Mouse (Mus musculus) stomach, embryonic 15.5 days (tissue): Measurements from ENCODE around the gene Tmem178b. TPM values are rescaled to one million over a fixed set of nuclear protein-coding genes. Genes with fewer than 3 reads are reported as not detected.

Experiments
- ATAC-seq: fragments of 200-750 bp; cut with Nextera tagmentation; 2 replicates; pipeline ENCODE4 v1.8.0; 2017; ENCODE audit warnings: low read depth, moderate number of reproducible peaks, moderate TSS enrichment; ENCODE audit not compliant: insufficient read depth, low FRiP score
- H3K27ac ChIP-seq: fragments of 300-500 bp; sonication (generic); 2 replicates; pipeline ENCODE4 v1.5.1; 2015; ENCODE audit warnings: mild to moderate bottlenecking, inconsistent platforms
- H3K27me3 ChIP-seq: fragments of 300-500 bp; sonication (generic); replicated peaks from 2 replicates; pipeline ENCODE4 v1.6.1; 2015; ENCODE audit warnings: inconsistent platforms
- H3K36me3 ChIP-seq: fragments of 300-500 bp; sonication (generic); 2 replicates; pipeline ENCODE4 v1.6.1; 2015; ENCODE audit warnings: inconsistent platforms
- H3K4me1 ChIP-seq: fragments of 300-500 bp; sonication (generic); 2 replicates; pipeline ENCODE4 v1.6.1; 2015; ENCODE audit warnings: inconsistent platforms
- H3K4me2 ChIP-seq: fragments of 300-500 bp; sonication (generic); 2 replicates; pipeline ENCODE4 v1.6.1; 2015; ENCODE audit warnings: mild to moderate bottlenecking, inconsistent platforms
- H3K4me3 ChIP-seq: fragments of 300-500 bp; sonication (generic); replicated peaks from 2 replicates; pipeline ENCODE4 v1.5.1; 2015; ENCODE audit warnings: inconsistent platforms
- H3K9ac ChIP-seq: fragments of 300-500 bp; sonication (generic); 2 replicates; pipeline ENCODE4 v1.6.1; 2015; ENCODE audit warnings: inconsistent platforms
- H3K9me3 ChIP-seq: fragments of 300-500 bp; sonication (generic); 2 replicates; pipeline ENCODE4 v1.6.1; 2016; ENCODE audit warnings: inconsistent platforms
- WGBS: fragments of 180-500 bp; shearing (Covaris S2); methylation state at CpG from one replicate; pipeline ENCODE4 v1.1.7; 2015; 5-methylcytosine and 5-hydroxymethylcytosine counted together
- polyA plus RNA-seq: library from polyadenylated mRNA; unstranded; fragments of >200 nt; fragmentation: Nextera tagmentation; extraction: Ambion mirVana; gene quantifications from 2 replicates; pipeline ENCODE4 v1.2.1, GENCODE M21; 2015

Tmem178b gene
- polyA plus RNA-seq, 1 experiment from 2014 or later = 1.1 TPM

DNA sequence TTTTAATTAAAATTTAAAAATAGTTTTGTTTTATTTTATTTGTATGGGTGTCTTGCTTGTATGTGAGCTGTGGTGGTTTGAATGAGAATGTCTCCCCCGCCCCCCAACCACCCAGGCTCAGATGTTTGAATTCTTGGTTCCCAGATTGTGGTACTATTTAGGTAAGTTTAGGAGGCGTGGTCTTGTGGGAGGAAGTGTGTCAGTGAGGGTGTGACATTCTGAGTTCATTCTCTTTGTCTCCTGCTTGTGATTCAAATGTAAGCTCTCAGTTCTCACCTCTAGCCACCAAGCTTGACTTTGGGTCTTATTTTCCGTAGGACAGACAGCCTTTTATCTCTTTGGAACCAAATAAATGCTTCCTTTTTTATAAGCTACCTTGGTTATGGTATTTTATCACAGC, 17.7 kb downstream of the Tmem178b start:
- Histone ChIP-seq H3K4me1 (no peaks in the 10 kb centered on the region), H3K4me2 (no peak overlapping the region), H3K27ac (no peak overlapping the region), H3K27me3 (no peaks in the 10 kb centered on the region), H3K4me3 (no peak overlapping the region), H3K36me3 (no peaks in the 10 kb centered on the region), H3K9me3 (no peaks in the 10 kb centered on the region), H3K9ac (no peak overlapping the region)
- ATAC-seq = no peak
- WGBS = 66% methylated on average over 3 of the region's 3 CpGs

- no peak for ATAC-seq
- H3K4me1 ChIP-seq = no peaks in the 10 kb centered on the region
- H3K4me2 ChIP-seq = no peak overlapping the region
- H3K27ac ChIP-seq = no peak overlapping the region
- no peaks in the 10 kb centered on the region for H3K9me3 ChIP-seq
- H3K27me3 ChIP-seq = no peaks in the 10 kb centered on the region
- 81% methylated on average over 3 of the region's 3 CpGs for WGBS
- H3K4me3 ChIP-seq = no peak overlapping the region
- H3K9ac ChIP-seq = no peak overlapping the region
- H3K36me3 ChIP-seq = no peaks in the 10 kb centered on the region
Observed at GRCm38 (mm10) chr6:39896500-39896899, 23.4 kb downstream of the Tmem178b start.

GRCm38 (mm10) chr6:39899231-39899630, 26.2 kb downstream of the Tmem178b start:
- Histone ChIP-seq H3K36me3 (no peaks in the 10 kb centered on the region), H3K4me3 (no peak overlapping the region), H3K9me3 (no peaks in the 10 kb centered on the region), H3K4me2 (no peak overlapping the region), H3K27me3 (no peaks in the 10 kb centered on the region), H3K4me1 (no peaks in the 10 kb centered on the region), H3K27ac (no peak overlapping the region), H3K9ac (no peak overlapping the region)
- 39% methylated on average over 4 of the region's 4 CpGs for WGBS
- ATAC-seq = no peak

DNA sequence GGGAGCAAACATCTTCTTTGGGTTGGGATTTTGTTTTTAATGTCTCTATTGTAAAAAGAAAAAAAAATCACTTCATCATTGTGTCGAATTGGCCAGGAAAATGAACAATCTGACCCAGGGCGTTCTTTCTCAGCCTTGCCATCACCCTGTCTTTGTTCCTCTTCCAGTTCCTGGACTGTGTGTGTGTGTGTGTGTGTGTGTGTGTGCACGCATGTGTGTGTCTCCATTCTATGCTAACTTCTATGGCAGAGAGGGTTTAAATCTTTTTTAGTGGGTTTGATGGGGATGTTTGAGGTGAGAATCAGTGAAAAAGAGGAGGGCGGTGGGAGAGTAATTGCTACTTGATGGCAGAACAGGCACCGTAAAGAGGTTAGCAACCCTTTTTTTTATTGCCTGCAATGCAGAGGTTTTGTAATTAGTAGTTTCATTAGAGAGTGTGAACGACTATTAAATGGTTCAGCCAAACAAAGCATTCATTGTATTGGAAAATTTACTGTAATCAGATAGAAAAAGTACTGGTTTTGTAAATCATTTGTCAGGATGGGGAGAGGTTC, 30.2 kb downstream of the Tmem178b start:
- Histone ChIP-seq H3K9me3 (no peaks in the 10 kb centered on the region), H3K27me3 (no peaks in the 10 kb centered on the region), H3K4me3 (no peak overlapping the region), H3K4me2 (no peak overlapping the region), H3K4me1 (no peaks in the 10 kb centered on the region), H3K36me3 (no peaks in the 10 kb centered on the region), H3K9ac (no peak overlapping the region), H3K27ac (no peak overlapping the region)
- no peak for ATAC-seq
- WGBS = 66% methylated on average over 6 of the region's 6 CpGs

DNA sequence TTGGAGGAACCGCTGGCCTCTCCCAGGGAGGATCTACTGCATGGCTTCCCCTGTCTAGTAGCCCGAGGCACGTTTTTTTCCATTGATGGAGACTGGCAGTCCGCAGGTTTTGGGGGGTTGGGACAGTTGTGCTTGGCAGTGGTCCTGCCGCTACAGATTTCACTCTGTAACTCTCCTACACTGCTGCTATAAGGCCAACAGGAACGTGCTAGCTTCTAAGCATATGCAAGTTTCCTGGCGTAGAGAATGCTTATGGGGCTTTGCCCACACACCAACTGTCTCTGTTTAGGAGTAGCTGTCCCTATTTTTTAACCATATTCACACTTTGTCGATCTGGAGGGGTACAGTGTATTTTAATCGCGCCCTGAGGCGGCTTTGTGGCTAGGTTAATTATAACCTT, 30.8 kb downstream of the Tmem178b start:
- no peaks in the 10 kb centered on the region for H3K4me1 ChIP-seq
- no peak overlapping the region for H3K27ac ChIP-seq
- no peak overlapping the region for H3K4me2 ChIP-seq
- WGBS = 67% methylated on average over 11 of the region's 11 CpGs
- H3K4me3 ChIP-seq = no peak overlapping the region
- H3K9me3 ChIP-seq = no peaks in the 10 kb centered on the region
- H3K27me3 ChIP-seq = no peaks in the 10 kb centered on the region
- no peak for ATAC-seq
- no peaks in the 10 kb centered on the region for H3K36me3 ChIP-seq
- no peak overlapping the region for H3K9ac ChIP-seq

DNA sequence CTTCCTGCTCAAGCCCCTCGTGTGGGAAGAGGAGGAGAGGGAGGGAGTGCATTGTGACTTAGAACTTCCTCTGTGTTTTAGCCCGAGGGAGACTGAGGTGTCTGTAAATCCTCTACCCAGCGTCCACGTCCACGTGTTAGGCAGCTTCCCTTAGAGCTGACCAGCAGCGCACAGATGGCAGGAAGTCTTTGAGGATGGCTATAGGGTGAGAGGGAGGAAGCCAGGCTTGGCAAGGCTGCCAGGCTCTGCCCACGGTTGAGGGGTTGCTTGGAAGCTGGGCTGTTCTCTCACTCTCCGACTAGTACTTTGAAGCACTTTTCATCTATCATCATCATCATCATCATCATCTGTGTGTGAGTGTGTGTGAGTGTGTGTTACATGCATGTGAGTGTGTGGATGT, 41.9 kb downstream of the Tmem178b start:
- Histone ChIP-seq H3K4me1 (no peaks in the 10 kb centered on the region), H3K4me3 (no peak overlapping the region), H3K36me3 (no peaks in the 10 kb centered on the region), H3K9ac (no peak overlapping the region), H3K9me3 (no peaks in the 10 kb centered on the region), H3K27ac (no peak overlapping the region), H3K4me2 (no peak overlapping the region), H3K27me3 (no peaks in the 10 kb centered on the region)
- 37% methylated on average over 8 of the region's 8 CpGs for whole genome bisulfite sequencing
- ATAC-seq = no peak

- H3K36me3 ChIP-seq = no peaks in the 10 kb centered on the region
- 84% methylated on average over 2 of the region's 2 CpGs for WGBS
- no peak for ATAC-seq
- H3K27me3 ChIP-seq = no peaks in the 10 kb centered on the region
- no peak overlapping the region for H3K27ac ChIP-seq
- no peaks in the 10 kb centered on the region for H3K4me1 ChIP-seq
- no peaks in the 10 kb centered on the region for H3K9me3 ChIP-seq
- H3K9ac ChIP-seq = no peak overlapping the region
- H3K4me2 ChIP-seq = no peak overlapping the region
- no peak overlapping the region for H3K4me3 ChIP-seq
Observed at GRCm38 (mm10) chr6:39915636-39916281, 42.7 kb downstream of the Tmem178b start.

DNA sequence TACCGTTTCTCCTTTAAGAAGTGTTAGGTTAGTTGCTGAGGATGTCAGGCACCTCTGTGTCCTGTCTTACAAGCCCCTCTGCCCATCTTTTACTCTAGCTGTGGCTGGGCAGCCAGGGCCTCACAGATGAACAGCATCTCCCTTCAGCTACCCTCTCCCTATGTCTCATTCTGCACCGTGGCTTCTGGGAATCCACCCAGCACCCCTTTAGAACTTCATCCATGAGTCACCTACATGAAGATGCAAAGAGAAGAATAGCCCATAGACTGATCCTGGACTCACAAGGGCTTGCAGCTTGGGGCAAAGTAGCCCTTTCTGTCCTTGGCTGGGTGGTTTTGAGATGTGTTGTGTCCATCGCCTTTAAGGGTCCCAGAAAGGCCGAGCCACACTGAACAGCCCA, 43.4 kb downstream of the Tmem178b start:
- WGBS = 80% methylated on average over 4 of the region's 4 CpGs
- Histone ChIP-seq H3K4me2 (no peak overlapping the region), H3K27ac (no peak overlapping the region), H3K36me3 (no peaks in the 10 kb centered on the region), H3K9me3 (no peaks in the 10 kb centered on the region), H3K4me3 (no peak overlapping the region), H3K4me1 (no peaks in the 10 kb centered on the region), H3K9ac (no peak overlapping the region), H3K27me3 (no peaks in the 10 kb centered on the region)
- ATAC-seq = no peak

GRCm38 (mm10) chr6:39917242-39917641, 44.2 kb downstream of the Tmem178b start:
- no peak overlapping the region for H3K9ac ChIP-seq
- no peak for ATAC-seq
- 40% methylated on average over 8 of the region's 8 CpGs for WGBS

GRCm38 (mm10) chr6:39917729-39918128, 44.7 kb downstream of the Tmem178b start:
- no peak for ATAC-seq
- Histone ChIP-seq H3K36me3 (no peaks in the 10 kb centered on the region), H3K9ac (no peak overlapping the region), H3K4me1 (no peaks in the 10 kb centered on the region), H3K4me3 (no peak overlapping the region), H3K27ac (no peak overlapping the region), H3K9me3 (no peaks in the 10 kb centered on the region), H3K27me3 (no peaks in the 10 kb centered on the region), H3K4me2 (no peak overlapping the region)
- WGBS = 89% methylated on average over 6 of the region's 6 CpGs

More at GRCm38 (mm10) chr6:39917242-39917641, 44.2 kb downstream of the Tmem178b start:
- Histone ChIP-seq H3K27me3 (no peaks in the 10 kb centered on the region), H3K4me3 (no peak overlapping the region), H3K4me1 (no peaks in the 10 kb centered on the region), H3K36me3 (no peaks in the 10 kb centered on the region), H3K27ac (no peak overlapping the region), H3K4me2 (no peak overlapping the region), H3K9me3 (no peaks in the 10 kb centered on the region)

DNA sequence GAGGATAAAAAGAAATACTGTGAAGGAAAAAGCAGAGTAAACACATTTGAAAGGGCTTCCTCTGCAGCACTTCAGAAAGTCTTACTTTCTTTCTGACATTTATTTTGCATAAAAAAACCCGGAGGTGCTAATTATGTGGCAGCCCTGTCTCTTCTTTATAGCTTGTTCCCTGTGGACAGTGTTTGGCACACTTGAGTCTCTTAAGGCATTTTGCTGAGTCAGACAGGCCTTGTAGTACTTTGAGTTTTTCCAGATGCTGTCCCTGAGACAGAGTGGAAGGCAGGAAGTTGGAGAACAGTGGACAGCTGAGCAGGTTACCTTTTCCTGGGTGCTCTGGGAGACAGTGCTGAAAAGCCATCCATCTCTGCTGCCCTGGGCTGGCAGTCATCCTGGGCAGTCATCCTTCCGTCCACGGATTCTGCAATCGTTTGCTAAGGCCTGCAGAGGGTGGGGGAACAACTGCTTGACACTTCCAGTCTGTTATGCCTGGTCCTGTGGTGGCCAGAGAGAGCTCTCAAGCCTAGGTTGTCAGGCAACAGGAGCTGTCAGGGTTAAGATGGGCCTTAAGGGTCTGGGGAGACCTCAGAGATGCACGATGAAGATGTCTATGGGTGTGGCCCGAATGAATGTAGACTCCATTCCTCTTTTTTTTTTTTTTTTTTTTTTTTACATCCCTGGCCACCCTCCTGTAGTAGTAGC, 46.1 kb downstream of the Tmem178b start:
- Histone ChIP-seq H3K9ac (no peak overlapping the region), H3K4me3 (no peak overlapping the region), H3K4me1 (no peaks in the 10 kb centered on the region), H3K9me3 (no peaks in the 10 kb centered on the region), H3K4me2 (no peak overlapping the region), H3K27me3 (no peaks in the 10 kb centered on the region), H3K36me3 (no peaks in the 10 kb centered on the region), H3K27ac (no peak overlapping the region)
- ATAC-seq = no peak
- 63% methylated on average over 6 of the region's 6 CpGs for WGBS

DNA sequence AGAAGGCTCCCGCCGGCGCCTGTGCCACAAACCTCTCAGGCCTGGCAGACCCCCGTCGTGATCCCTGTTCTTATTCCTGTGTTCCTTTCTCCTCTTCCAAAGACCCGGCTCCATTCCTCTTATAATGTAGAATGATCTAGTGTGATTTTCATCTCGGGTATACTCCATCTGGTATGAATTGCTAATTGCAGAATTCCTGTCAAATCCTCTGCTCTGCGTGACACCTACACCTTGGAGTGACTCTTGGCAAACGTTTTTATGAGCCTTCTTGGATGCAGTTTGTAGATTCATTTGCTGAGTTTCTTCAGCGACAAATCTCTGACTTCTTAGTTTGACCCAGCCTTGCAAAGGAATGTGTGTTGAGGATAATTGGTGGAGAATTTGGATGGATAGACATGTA, 53.4 kb downstream of the Tmem178b start:
- Histone ChIP-seq H3K4me3 (no peak overlapping the region), H3K4me1 (no peaks in the 10 kb centered on the region), H3K36me3 (no peaks in the 10 kb centered on the region), H3K27me3 (no peaks in the 10 kb centered on the region), H3K4me2 (no peak overlapping the region), H3K27ac (no peak overlapping the region), H3K9ac (no peak overlapping the region), H3K9me3 (no peaks in the 10 kb centered on the region)
- ATAC-seq = no peak
- 86% methylated on average over 10 of the region's 10 CpGs for WGBS
